Mouse (Mus musculus): Measurements from ENCODE around the gene Tns1. TPM values are rescaled to one million over a fixed set of nuclear protein-coding genes. Genes with fewer than 3 reads are reported as not detected.

The Tns1 gene
- total and polyA plus RNA-seq, 3 experiments: 0.11 TPM; not detected in 2

DNA sequence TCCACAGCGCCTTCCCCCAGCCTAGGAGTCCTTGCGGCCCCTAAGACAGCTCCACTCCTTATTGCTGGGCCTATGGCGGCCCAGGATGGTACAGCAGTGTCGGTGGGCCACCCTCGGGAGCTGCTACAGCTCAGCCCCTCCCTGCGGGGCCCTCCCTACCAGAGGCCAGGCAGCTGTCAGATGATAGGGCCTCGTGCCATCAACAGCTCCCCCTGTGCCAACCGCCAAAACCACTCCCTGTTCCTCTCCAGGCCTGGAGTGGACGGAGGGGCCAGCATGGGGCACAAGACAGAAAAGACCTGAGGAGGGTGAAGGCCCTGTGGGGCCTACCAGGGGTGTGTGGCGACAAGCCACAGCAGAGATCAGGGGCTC, 122.8 kb downstream of the Tns1 start:
- H3K4me1 ChIP-seq (ENCODE audit: control insufficient read depth in 1 of 2, insufficient read depth in 2 of 2, low read length in 2 of 2): no peaks in the 10 kb centered on the region
- no peak overlapping the region for H3K4me3 ChIP-seq (ENCODE audit: control insufficient read depth in 1 of 2, insufficient read depth in 1 of 2, low read depth in 2 of 2, low read length in 2 of 2)
- no peaks in the 10 kb centered on the region for H3K36me3 ChIP-seq (ENCODE audit: control insufficient read depth in 1 of 2, insufficient read depth in 2 of 2, low read length in 2 of 2)
- TF ChIP-seq POLR2AphosphoS5 (IDR thresholded peaks at IDR 0.05; ENCODE audit: borderline replicate concordance, low read depth, low read length) (no peak), EP300 (IDR thresholded peaks at IDR 0.05; ENCODE audit: low read depth in 1 of 2, low read length in 2 of 2) (no peak), MYC (IDR thresholded peaks at IDR 0.05; ENCODE audit: low read depth, low read length) (no peak), MAZ (IDR thresholded peaks at IDR 0.05; ENCODE audit: low read depth, low read length) (no peak), CTCF (IDR thresholded peaks at IDR 0.05 in 2 of 3, conservative IDR thresholded peaks at IDR 0.05 in 1 of 3; ENCODE audit: control insufficient read depth in 1 of 3, insufficient read depth in 1 of 3, low read depth in 2 of 3, low read length in 3 of 3, poor library complexity in 1 of 3, severe bottlenecking in 1 of 3) (no peak), POLR2AphosphoS2 (IDR thresholded peaks at IDR 0.05; ENCODE audit: low read length) (no peak), ZKSCAN1 (IDR thresholded peaks at IDR 0.05; ENCODE audit: low read depth, low read length) (no peak), ZMIZ1 (IDR thresholded peaks at IDR 0.05; ENCODE audit: low read depth, low read length) (no peak), HCFC1 (IDR thresholded peaks at IDR 0.05; ENCODE audit: low read depth, low read length) (no peak), CHD2 (IDR thresholded peaks at IDR 0.05; ENCODE audit: low read length) (no peak), CHD1 (IDR thresholded peaks at IDR 0.05; ENCODE audit: low read depth, low read length) (no peak), SIN3A (IDR thresholded peaks at IDR 0.05; ENCODE audit: low read length) (no peak), JUND (IDR thresholded peaks at IDR 0.05; ENCODE audit: low read depth, low read length) (no peak), ZC3H11A (IDR thresholded peaks at IDR 0.05; ENCODE audit: low read depth, low read length) (no peak), GABPA (IDR thresholded peaks at IDR 0.05; ENCODE audit: low read depth, low read length) (no peak), ELF1 (IDR thresholded peaks at IDR 0.05; ENCODE audit: low read depth, low read length) (no peak)
- no peaks in the 10 kb centered on the region for H3K79me2 ChIP-seq (ENCODE audit: control insufficient read depth, insufficient read depth, low read length, poor library complexity)
- H3K27ac ChIP-seq (ENCODE audit: control insufficient read depth, low read depth, low read length): no peak overlapping the region
- no peak overlapping the region for H3K9ac ChIP-seq (ENCODE audit: control insufficient read depth, low read depth, low read length, poor library complexity, severe bottlenecking)
- H3K27me3 ChIP-seq (ENCODE audit: control insufficient read depth in 1 of 2, insufficient read depth in 2 of 2, low read length in 2 of 2): no peaks in the 10 kb centered on the region
- DNase-seq (ENCODE audit: low read depth, low spot score): no peak
- no peaks in the 10 kb centered on the region for H3K9me3 ChIP-seq (replicated peaks; ENCODE audit: insufficient read depth, low read length)

- no peak overlapping the region for H3K9ac ChIP-seq (ENCODE audit: control insufficient read depth, low read depth, low read length, poor library complexity, severe bottlenecking)
- H3K27ac ChIP-seq (ENCODE audit: control insufficient read depth, low read depth, low read length): no peak overlapping the region
- TF ChIP-seq POLR2A (IDR thresholded peaks at IDR 0.05; ENCODE audit: control insufficient read depth in 1 of 2, insufficient read depth in 1 of 2, low read depth in 1 of 2, low read length in 2 of 2, poor library complexity in 1 of 2) (no peak), MAFK (IDR thresholded peaks at IDR 0.05; ENCODE audit: borderline replicate concordance, low read depth, low read length) (no peak), CHD1 (IDR thresholded peaks at IDR 0.05; ENCODE audit: low read depth, low read length) (no peak), POLR2AphosphoS2 (IDR thresholded peaks at IDR 0.05; ENCODE audit: low read length) (no peak), E2F4 (IDR thresholded peaks at IDR 0.05; ENCODE audit: borderline replicate concordance, low read depth, low read length) (no peak), MYB (IDR thresholded peaks at IDR 0.05; ENCODE audit: low read depth, low read length) (no peak), CTCF (IDR thresholded peaks at IDR 0.05 in 2 of 3, conservative IDR thresholded peaks at IDR 0.05 in 1 of 3; ENCODE audit: control insufficient read depth in 1 of 3, insufficient read depth in 1 of 3, low read depth in 2 of 3, low read length in 3 of 3, poor library complexity in 1 of 3, severe bottlenecking in 1 of 3) (no peak), SMC3 (IDR thresholded peaks at IDR 0.05; ENCODE audit: low read depth, low read length) (no peak)
- no peaks in the 10 kb centered on the region for H3K4me1 ChIP-seq (ENCODE audit: control insufficient read depth in 1 of 2, insufficient read depth in 2 of 2, low read length in 2 of 2)
- no peaks in the 10 kb centered on the region for H3K79me2 ChIP-seq (ENCODE audit: control insufficient read depth, insufficient read depth, low read length, poor library complexity)
- no peaks in the 10 kb centered on the region for H3K27me3 ChIP-seq (ENCODE audit: control insufficient read depth in 1 of 2, insufficient read depth in 2 of 2, low read length in 2 of 2)
- H3K4me3 ChIP-seq (ENCODE audit: control insufficient read depth in 1 of 2, insufficient read depth in 1 of 2, low read depth in 2 of 2, low read length in 2 of 2): no peak overlapping the region
- no peak for DNase-seq (ENCODE audit: low read depth, low spot score)
- H3K36me3 ChIP-seq (ENCODE audit: control insufficient read depth in 1 of 2, insufficient read depth in 2 of 2, low read length in 2 of 2): no peaks in the 10 kb centered on the region
- no peaks in the 10 kb centered on the region for H3K9me3 ChIP-seq (replicated peaks; ENCODE audit: insufficient read depth, low read length)
Observed at GRCm38 (mm10) chr1:74000810-74001448, 123.3 kb downstream of the Tns1 start.
